Mouse (Mus musculus) MEL (cell line): ENCODE measurements around the gene Usp13. TPM values are rescaled to one million over a fixed set of nuclear protein-coding genes. Genes with fewer than 3 reads are reported as not detected.

Source experiments
- DNase-seq: peaks from one replicate; pipeline ENCODE4 v3.0.0; 2011; ENCODE audit warnings: low read depth, low spot score
- H3K27ac ChIP-seq: 2 replicates; pipeline ENCODE4 v1.5.1; 2012; ENCODE audit warnings: low read depth, mild to moderate bottlenecking, control low read depth, low read length, moderate library complexity; ENCODE audit not compliant: control insufficient read depth
- H3K27me3 ChIP-seq, 2 experiments: fragments of 150-350 bp in 1 of 2; sonication (generic) in 1 of 2; 2 replicates each; pipeline ENCODE4 v1.6.1; 2012; ENCODE audit warnings: low read length in 2 of 2, mild to moderate bottlenecking in 2 of 2, improper control_type of control experiment in 1 of 2, moderate library complexity in 1 of 2; ENCODE audit not compliant: insufficient read depth in 2 of 2, control insufficient read depth in 1 of 2
- H3K36me3 ChIP-seq, 2 experiments: 2 replicates each; pipeline ENCODE4 v1.6.1; 2012 to 2014; ENCODE audit warnings: low read length in 2 of 2, improper control_type of control experiment in 1 of 2, inconsistent platforms in 1 of 2, mild to moderate bottlenecking in 1 of 2; ENCODE audit not compliant: insufficient read depth in 2 of 2, control insufficient read depth in 1 of 2
- H3K4me1 ChIP-seq, 2 experiments: fragments of 150-350 bp in 1 of 2; sonication (generic) in 1 of 2; 2 replicates each; pipeline ENCODE4 v1.6.1; 2012; ENCODE audit warnings: low read length in 2 of 2, improper control_type of control experiment in 1 of 2, mild to moderate bottlenecking in 1 of 2; ENCODE audit not compliant: insufficient read depth in 2 of 2, control insufficient read depth in 1 of 2
- H3K4me3 ChIP-seq, 2 experiments: fragments of 150-350 bp in 1 of 2; sonication (generic) in 1 of 2; 2 replicates each; pipeline ENCODE4 v1.5.1; 2012; ENCODE audit warnings: low read depth in 2 of 2, low read length in 2 of 2, mild to moderate bottlenecking in 2 of 2, moderate library complexity in 2 of 2, control low read depth in 1 of 2, improper control_type of control experiment in 1 of 2; ENCODE audit not compliant: control insufficient read depth in 1 of 2, insufficient read depth in 1 of 2
- H3K79me2 ChIP-seq: 2 replicates; pipeline ENCODE4 v1.6.1; 2012; ENCODE audit warnings: mild to moderate bottlenecking, low read length, moderate library complexity; ENCODE audit not compliant: control insufficient read depth, poor library complexity, insufficient read depth
- H3K9ac ChIP-seq: 2 replicates; pipeline ENCODE4 v1.6.1; 2012; ENCODE audit warnings: low read depth, mild to moderate bottlenecking, control low read depth, low read length, moderate library complexity; ENCODE audit not compliant: control insufficient read depth, poor library complexity, severe bottlenecking
- H3K9me3 ChIP-seq: fragments of 150-350 bp; sonication (generic); replicated peaks from 2 replicates; pipeline ENCODE4 v1.6.1; 2012; ENCODE audit warnings: mild to moderate bottlenecking, low read length, improper control_type of control experiment, moderate library complexity; ENCODE audit not compliant: insufficient read depth
- BHLHE40 ChIP-seq: IDR thresholded peaks from 2 replicates; pipeline ENCODE4 v1.6.1; 2012; ENCODE audit warnings: low read depth, mild to moderate bottlenecking, inconsistent platforms, low read length, improper control_type of control experiment, borderline replicate concordance
- CHD1 ChIP-seq: IDR thresholded peaks from 2 replicates; pipeline ENCODE4 v1.6.1; 2012; ENCODE audit warnings: low read depth, mild to moderate bottlenecking, inconsistent platforms, low read length, improper control_type of control experiment
- E2F4 ChIP-seq: IDR thresholded peaks from 2 replicates; pipeline ENCODE4 v1.6.1; 2011; ENCODE audit warnings: low read depth, low read length, improper control_type of control experiment, borderline replicate concordance
- GABPA ChIP-seq: IDR thresholded peaks from 2 replicates; pipeline ENCODE4 v1.6.1; 2012; ENCODE audit warnings: low read depth, mild to moderate bottlenecking, inconsistent platforms, low read length, improper control_type of control experiment, moderate library complexity
- HCFC1 ChIP-seq: IDR thresholded peaks from 2 replicates; pipeline ENCODE4 v1.6.1; 2012; ENCODE audit warnings: low read depth, mild to moderate bottlenecking, inconsistent platforms, low read length, improper control_type of control experiment, moderate library complexity
- KAT2A ChIP-seq: conservative IDR thresholded peaks from 2 replicates; pipeline ENCODE4 v1.6.1; 2012; ENCODE audit warnings: low read depth, low read length, improper control_type of control experiment, inconsistent platforms
- MAFK ChIP-seq: IDR thresholded peaks from 2 replicates; pipeline ENCODE4 v1.6.1; 2011; ENCODE audit warnings: low read depth, mild to moderate bottlenecking, low read length, improper control_type of control experiment, borderline replicate concordance
- MAX ChIP-seq: IDR thresholded peaks from 2 replicates; pipeline ENCODE4 v1.6.1; 2011; ENCODE audit warnings: low read length, improper control_type of control experiment
- MAZ ChIP-seq: IDR thresholded peaks from 2 replicates; pipeline ENCODE4 v1.6.1; 2012; ENCODE audit warnings: low read depth, mild to moderate bottlenecking, inconsistent platforms, low read length, improper control_type of control experiment
- MYB ChIP-seq: IDR thresholded peaks from 2 replicates; pipeline ENCODE4 v1.6.1; 2011; ENCODE audit warnings: mild to moderate bottlenecking, low read depth, low read length, improper control_type of control experiment
- NELFE ChIP-seq: IDR thresholded peaks from 2 replicates; pipeline ENCODE4 v1.6.1; 2011; ENCODE audit warnings: low read depth, low read length, improper control_type of control experiment
- POLR2A ChIP-seq, 2 experiments: IDR thresholded peaks; 2 replicates each; pipeline ENCODE4 v1.6.1; 2011 to 2012; ENCODE audit warnings: low read length in 2 of 2, mild to moderate bottlenecking in 2 of 2, control low read depth in 1 of 2, improper control_type of control experiment in 1 of 2, low read depth in 1 of 2, moderate library complexity in 1 of 2; ENCODE audit not compliant: control insufficient read depth in 1 of 2, insufficient read depth in 1 of 2, poor library complexity in 1 of 2
- RCOR1 ChIP-seq: IDR thresholded peaks from 2 replicates; pipeline ENCODE4 v1.6.1; 2012; ENCODE audit warnings: low read depth, mild to moderate bottlenecking, inconsistent platforms, low read length, improper control_type of control experiment
- SIN3A ChIP-seq: IDR thresholded peaks from 2 replicates; pipeline ENCODE4 v1.6.1; 2012; ENCODE audit warnings: low read length, improper control_type of control experiment, inconsistent platforms
- TAL1 ChIP-seq: IDR thresholded peaks from 2 replicates; pipeline ENCODE4 v1.6.1; 2012; ENCODE audit warnings: mild to moderate bottlenecking, inconsistent platforms, low read length, moderate library complexity, mixed read lengths
- TBP ChIP-seq: IDR thresholded peaks from 2 replicates; pipeline ENCODE4 v1.8.0; 2011; ENCODE audit warnings: low read depth, low read length, improper control_type of control experiment
- TCF12 ChIP-seq: IDR thresholded peaks from 2 replicates; pipeline ENCODE4 v1.6.1; 2014; ENCODE audit warnings: low read depth, mild to moderate bottlenecking, inconsistent platforms, low read length, improper control_type of control experiment, moderate library complexity
- ZKSCAN1 ChIP-seq: IDR thresholded peaks from 2 replicates; pipeline ENCODE4 v1.6.1; 2012; ENCODE audit warnings: low read depth, mild to moderate bottlenecking, inconsistent platforms, low read length, improper control_type of control experiment, moderate library complexity
- ZMIZ1 ChIP-seq: IDR thresholded peaks from 2 replicates; pipeline ENCODE4 v1.6.1; 2012; ENCODE audit warnings: low read depth, mild to moderate bottlenecking, inconsistent platforms, low read length, improper control_type of control experiment, moderate library complexity
- polyA plus RNA-seq, 2 experiments: library from polyadenylated mRNA; stranded (reverse) in 1 of 2; unstranded in 1 of 2; fragments of >175 nt in 1 of 2; fragments of >200 nt in 1 of 2; gene quantifications; 2 replicates each; pipeline versions ENCODE4 v1.2.1 to v1.2.4; 2012; ENCODE audit warnings: low replicate concordance in 2 of 2, low read depth in 1 of 2; ENCODE audit not compliant: insufficient read length in 2 of 2, insufficient read depth in 1 of 2, missing spikeins in 1 of 2
- total RNA-seq: library from RNA; depleted of rRNA; stranded (reverse); fragments of 300-350 nt; gene quantifications from 2 replicates; pipeline ENCODE4 v1.2.3, GENCODE M21; 2012

The Usp13 gene
- total and polyA plus RNA-seq, 3 experiments: not detected

GRCm38 (mm10) chr3:32890174-32890573, 72.8 kb downstream of the Usp13 start:
- Histone ChIP-seq H3K36me3 (no peaks in the 10 kb centered on the region), H3K4me1 (no peaks in the 10 kb centered on the region), H3K9me3 (no peaks in the 10 kb centered on the region), H3K4me3 (no peak overlapping the region), H3K27ac (no peak overlapping the region), H3K9ac (no peak overlapping the region), H3K79me2 (no peaks in the 10 kb centered on the region), H3K27me3 (no peaks in the 10 kb centered on the region)
- no peak for DNase-seq
- TF ChIP-seq GABPA (no peak), ZMIZ1 (no peak), HCFC1 (no peak), NELFE (no peak)

GRCm38 (mm10) chr3:32903462-32903861, 86.1 kb downstream of the Usp13 start:
- Histone ChIP-seq H3K27me3 (no peaks in the 10 kb centered on the region), H3K9ac (no peak overlapping the region), H3K36me3 (no peaks in the 10 kb centered on the region), H3K4me1 (no peaks in the 10 kb centered on the region), H3K4me3 (no peak overlapping the region), H3K79me2 (no peaks in the 10 kb centered on the region), H3K9me3 (no peaks in the 10 kb centered on the region), H3K27ac (no peak overlapping the region)
- no peak for DNase-seq
- TF ChIP-seq BHLHE40 (no peak), MAZ (no peak), TAL1 (no peak), ZKSCAN1 (no peak), MYB (no peak)

- H3K27me3 ChIP-seq: no peaks in the 10 kb centered on the region
- H3K4me1 ChIP-seq: no peaks in the 10 kb centered on the region
- H3K36me3 ChIP-seq: no peaks in the 10 kb centered on the region
- no peak for DNase-seq
- no peaks in the 10 kb centered on the region for H3K79me2 ChIP-seq
- TF ChIP-seq SIN3A: no peak
- no peak for TF ChIP-seq CHD1
- no peak for TF ChIP-seq HCFC1
- TF ChIP-seq E2F4: no peak
- no peak for TF ChIP-seq POLR2A (IDR thresholded peaks at IDR 0.05; ENCODE audit: control insufficient read depth in 1 of 2, insufficient read depth in 1 of 2, low read depth in 1 of 2, low read length in 2 of 2, poor library complexity in 1 of 2)
- no peak for TF ChIP-seq MAFK
- no peak for TF ChIP-seq TAL1
- no peak for TF ChIP-seq BHLHE40
- TF ChIP-seq KAT2A: no peak
- no peak for TF ChIP-seq MAX
- no peak for TF ChIP-seq RCOR1
- no peak for TF ChIP-seq TCF12
- no peak for TF ChIP-seq TBP
- no peak overlapping the region for H3K9ac ChIP-seq
- H3K4me3 ChIP-seq: no peak overlapping the region
- no peaks in the 10 kb centered on the region for H3K9me3 ChIP-seq
- no peak overlapping the region for H3K27ac ChIP-seq
These were observed 87.3 kb downstream of the Usp13 start for GRCm38 (mm10) chr3:32904599-32904998.
